Mouse (Mus musculus): ENCODE results near the gene Rnf113a1. TPM values are rescaled to one million over a fixed set of nuclear protein-coding genes. Genes with fewer than 3 reads are reported as not detected.
"Not testable (repeated sequence)": the region's sequence is repeated elsewhere in the genome, so short reads cannot be mapped to it uniquely, and the experiment has no call there.

Rnf113a1 gene
- 9.4 and 11.4 TPM in 2 replicates for polyA plus RNA-seq (2016; fragmentation: Nextera tagmentation; extraction: Ambion mirVana)

DNA sequence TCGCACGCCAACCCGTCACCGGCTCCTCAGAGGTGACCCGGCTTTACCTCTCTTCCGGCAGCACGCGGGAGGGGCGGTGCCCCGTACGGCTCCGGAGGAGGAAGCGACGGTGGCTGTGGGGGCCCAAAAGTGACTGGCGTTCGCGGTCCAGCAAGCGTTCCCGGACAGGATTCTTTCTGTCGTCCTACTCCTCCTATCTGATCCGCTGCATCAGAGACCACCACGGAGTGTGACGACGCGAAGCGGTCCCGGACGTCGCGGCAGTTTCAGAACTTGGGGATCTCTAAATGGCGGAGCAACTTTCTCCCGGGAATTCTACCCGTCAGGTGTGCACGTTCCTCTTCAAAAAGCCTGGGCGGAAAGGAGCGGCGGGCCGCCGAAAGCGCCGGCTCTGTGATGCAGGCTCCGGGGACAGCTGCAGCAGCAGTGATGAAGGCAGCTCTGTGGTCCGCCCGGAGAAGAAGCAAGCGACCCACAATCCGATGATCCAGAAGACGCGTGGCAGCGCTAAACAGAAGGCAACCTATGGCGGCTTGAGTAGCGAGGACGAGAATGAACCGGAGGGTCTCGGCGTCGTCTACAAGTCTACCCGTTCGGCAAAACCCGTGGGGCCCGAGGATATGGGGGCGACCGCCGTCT lies at the start of gene Rnf113a1, which contains the start of gene Ndufa1:
TSS of gene Rnf113a1 (plus strand) at position 141 of the 639 bp plus-strand sequence.
TSS of gene Ndufa1 (minus strand) at position 59 of the 639 bp plus-strand sequence.
- peak; percentile 80 for DNase-seq (ENCODE audit: low spot score)
- Histone ChIP-seq H3K27ac (peak within 1 kb of the TSS; percentile 81), H3K27me3 (ENCODE audit: low read depth, poor library complexity, severe bottlenecking) (no peaks in the 10 kb centered on the region), H3K4me1 (no peaks in the 10 kb centered on the region), H3K9me3 (replicated peaks) (no peaks in the 10 kb centered on the region), H3K36me3 (0 out of 2 replicates have a peak, but pooled peaks cover 5% of the 10 kb centered on the region), H3K4me3 (peak within 1 kb of the TSS; percentile 63)
- WGBS: 11% methylated on average over 63 of the region's 63 CpGs

DNA sequence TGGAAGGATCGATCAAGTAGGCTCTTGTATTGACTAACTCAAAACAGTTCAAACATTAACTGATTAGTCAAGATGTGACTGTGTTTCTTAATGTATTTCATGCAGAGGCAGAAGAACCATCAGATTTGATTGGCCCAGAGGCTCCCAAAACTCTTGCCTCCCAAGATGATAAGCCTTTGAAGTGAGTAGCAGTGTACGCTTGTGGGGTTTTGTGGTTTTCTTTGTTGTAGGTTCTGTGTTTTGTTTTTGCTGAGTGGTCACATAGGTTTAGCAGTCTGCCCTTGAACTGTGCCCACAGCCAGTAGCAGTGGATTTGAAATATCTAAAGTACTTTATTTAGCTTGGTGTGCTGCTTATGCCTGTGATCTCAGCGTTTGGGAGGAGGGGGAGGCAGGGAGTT lies 49.3 kb upstream of the Rnf113a1 start:
- Histone ChIP-seq H3K4me1 (no peaks in the 10 kb centered on the region), H3K36me3 (peaks cover 66% of the 10 kb centered on the region), H3K27ac (no peak overlapping the region), H3K4me3 (no peak overlapping the region), H3K9me3 (replicated peaks) (no peaks in the 10 kb centered on the region), H3K27me3 (ENCODE audit: low read depth, poor library complexity, severe bottlenecking) (no peaks in the 10 kb centered on the region)
- no peak for DNase-seq (ENCODE audit: low spot score)
- 91% methylated on average over 3 of the region's 3 CpGs for WGBS

DNA sequence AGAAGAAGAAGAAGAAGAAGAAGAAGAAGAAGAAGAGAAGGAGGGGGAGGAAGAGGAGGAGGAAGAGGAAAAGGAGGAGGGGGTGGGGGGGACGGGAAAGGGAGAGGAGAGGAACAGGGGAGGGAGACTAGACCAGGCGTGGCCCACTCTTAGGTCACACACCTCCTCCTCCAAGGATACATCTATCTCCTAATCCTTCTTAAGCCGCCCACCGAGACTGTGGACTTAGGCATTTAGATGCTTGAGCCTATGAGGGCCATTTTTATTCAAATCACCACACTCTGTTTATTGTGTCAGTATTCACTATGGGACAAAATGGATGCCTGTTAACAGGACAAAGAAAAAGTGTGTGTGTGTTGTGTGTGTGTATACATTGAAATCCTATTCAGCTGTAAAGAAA lies 46.5 kb upstream of the Rnf113a1 start:
- 72% methylated on average over 2 of the region's 4 CpGs for WGBS
- not testable (repeated sequence) for H3K9me3 ChIP-seq (replicated peaks); H3K27me3 ChIP-seq (ENCODE audit: low read depth, poor library complexity, severe bottlenecking); H3K27ac ChIP-seq; H3K4me1 ChIP-seq; DNase-seq (ENCODE audit: low spot score); H3K4me3 ChIP-seq
- peaks cover 55% of the 10 kb centered on the region for H3K36me3 ChIP-seq

DNA sequence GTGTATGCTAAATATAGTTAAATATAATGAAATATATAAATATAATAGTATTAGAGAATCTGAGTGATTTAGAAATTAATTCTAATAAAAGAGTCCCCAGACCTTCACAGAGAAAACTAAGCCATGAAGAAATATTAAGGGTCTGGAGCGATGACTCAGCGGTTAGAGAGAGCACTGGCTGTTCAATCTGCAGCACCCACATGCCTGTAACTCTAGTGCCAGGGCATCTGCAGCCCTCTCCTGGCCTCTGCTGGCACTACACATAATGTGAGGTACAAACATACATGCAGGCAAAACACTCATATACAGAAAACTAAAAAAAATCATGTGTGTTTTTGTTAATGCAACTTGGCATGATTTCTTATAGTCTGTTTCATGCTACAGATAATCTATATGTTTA lies 46.1 kb upstream of the Rnf113a1 start:
- 95% methylated on average over 2 of the region's 2 CpGs for WGBS
- DNase-seq (ENCODE audit: low spot score): no peak

DNA sequence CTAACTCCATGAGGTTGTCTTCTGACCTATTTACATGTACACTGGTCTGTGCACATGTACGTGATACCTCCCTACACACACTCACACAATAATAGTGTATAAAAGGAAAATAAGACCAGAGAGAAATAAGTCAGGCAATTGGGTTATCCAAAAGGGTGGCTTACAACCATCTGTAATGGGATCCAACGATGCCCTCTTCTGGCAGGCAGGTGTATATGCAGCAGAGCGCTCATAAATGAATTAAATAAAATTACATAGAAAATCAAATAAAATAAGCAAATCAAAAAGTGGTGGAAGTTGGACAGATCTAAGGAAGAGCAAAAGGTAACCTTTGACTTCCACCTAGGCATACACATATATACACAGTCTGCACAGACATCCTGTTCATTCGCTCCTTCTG lies 33.2 kb upstream of the Rnf113a1 start:
- Histone ChIP-seq H3K36me3 (peaks cover 19% of the 10 kb centered on the region), H3K4me3 (no peak overlapping the region), H3K9me3 (replicated peaks) (no peaks in the 10 kb centered on the region), H3K4me1 (no peaks in the 10 kb centered on the region), H3K27ac (no peak overlapping the region), H3K27me3 (ENCODE audit: low read depth, poor library complexity, severe bottlenecking) (no peaks in the 10 kb centered on the region)
- 61% methylated on average over 4 of the region's 4 CpGs for WGBS
- no peak for DNase-seq (ENCODE audit: low spot score)

More for the DNA sequence above, 46.1 kb upstream of the Rnf113a1 start:
- Histone ChIP-seq H3K4me3 (no peak overlapping the region), H3K4me1 (no peaks in the 10 kb centered on the region), H3K27me3 (ENCODE audit: low read depth, poor library complexity, severe bottlenecking) (no peaks in the 10 kb centered on the region), H3K36me3 (peaks cover 55% of the 10 kb centered on the region), H3K27ac (no peak overlapping the region), H3K9me3 (replicated peaks) (no peaks in the 10 kb centered on the region)

DNA sequence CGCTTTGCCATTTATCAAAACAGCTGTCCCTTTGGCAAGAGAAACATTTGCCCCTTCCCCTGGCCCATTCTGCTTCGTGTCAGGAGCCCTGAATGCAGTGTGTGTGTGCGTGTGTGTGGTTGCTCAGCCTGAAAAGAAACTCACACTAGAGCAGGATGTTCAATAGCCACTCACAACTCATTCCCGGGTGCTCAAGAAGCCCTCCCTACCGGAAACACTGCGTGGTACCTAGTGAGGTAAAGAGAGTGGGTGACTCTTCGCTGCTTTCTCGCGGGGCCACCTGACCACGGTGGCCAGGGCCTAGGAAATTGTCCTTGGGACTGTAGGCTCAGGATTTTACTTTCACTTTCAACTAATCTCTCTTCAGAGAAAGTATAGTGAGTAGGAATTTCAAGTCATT lies 29.9 kb upstream of the Rnf113a1 start:
- H3K27me3 ChIP-seq (ENCODE audit: low read depth, poor library complexity, severe bottlenecking): peaks cover 5% of the 10 kb centered on the region; the same call in 1 of the 2 replicates
- no peaks in the 10 kb centered on the region for H3K4me1 ChIP-seq
- H3K4me3 ChIP-seq: no peak overlapping the region
- H3K36me3 ChIP-seq: no peaks in the 10 kb centered on the region
- 86% methylated on average over 10 of the region's 10 CpGs for WGBS
- no peak overlapping the region for H3K27ac ChIP-seq
- no peak for DNase-seq (ENCODE audit: low spot score)
- no peaks in the 10 kb centered on the region for H3K9me3 ChIP-seq (replicated peaks)

DNA sequence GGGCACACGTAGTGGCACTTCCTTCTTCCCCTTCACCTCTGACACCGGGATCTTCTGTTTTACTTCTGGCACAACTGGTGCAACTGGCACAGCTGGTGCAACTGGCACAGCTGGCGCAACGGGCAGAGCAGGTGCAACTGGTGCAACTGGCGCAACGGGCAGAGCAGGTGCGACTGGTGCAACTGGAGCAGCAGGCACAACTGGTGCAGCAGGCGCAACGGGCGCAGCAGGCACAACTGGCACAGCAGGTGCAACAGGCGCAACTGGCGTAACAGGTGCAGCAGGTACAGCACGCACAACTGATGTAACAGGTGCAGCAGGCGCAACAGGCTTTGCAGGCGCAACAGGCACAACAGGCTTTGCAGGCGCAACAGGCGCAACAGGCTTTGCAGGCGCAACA lies 27.9 kb upstream of the Rnf113a1 start:
- 72% methylated on average over 18 of the region's 18 CpGs for WGBS
- Histone ChIP-seq H3K27ac (no peak overlapping the region), H3K9me3 (replicated peaks) (no peaks in the 10 kb centered on the region), H3K4me3 (no peak overlapping the region), H3K4me1 (no peaks in the 10 kb centered on the region), H3K36me3 (no peaks in the 10 kb centered on the region), H3K27me3 (ENCODE audit: low read depth, poor library complexity, severe bottlenecking) (peaks cover 5% of the 10 kb centered on the region; the same call in 1 of the 2 replicates)
- DNase-seq (ENCODE audit: low spot score): no peak

DNA sequence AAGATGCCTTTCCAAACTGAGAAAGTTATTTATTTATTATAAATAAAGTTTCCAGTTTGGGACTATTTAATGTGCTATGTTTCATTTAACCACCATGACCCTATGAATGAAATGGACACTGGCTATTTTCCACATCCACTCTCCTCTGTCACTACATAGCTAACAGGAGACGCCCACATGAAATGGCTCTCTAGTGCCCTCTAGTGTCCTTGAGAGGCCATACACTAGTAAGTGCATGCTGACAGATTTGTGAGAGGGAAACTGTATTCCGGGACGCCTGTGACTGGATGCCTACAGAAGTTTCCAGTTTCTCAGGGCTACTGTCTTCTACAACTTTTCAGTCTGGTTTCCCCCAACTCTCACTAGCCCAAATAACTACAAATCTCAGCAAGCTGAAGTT lies 24.0 kb upstream of the Rnf113a1 start:
- Histone ChIP-seq H3K27ac (no peak overlapping the region), H3K36me3 (no peaks in the 10 kb centered on the region), H3K27me3 (ENCODE audit: low read depth, poor library complexity, severe bottlenecking) (peaks cover 5% of the 10 kb centered on the region; the same call in 1 of the 2 replicates), H3K4me1 (no peaks in the 10 kb centered on the region), H3K4me3 (no peak overlapping the region), H3K9me3 (replicated peaks) (no peaks in the 10 kb centered on the region)
- 29% methylated on average over 3 of the region's 3 CpGs for WGBS
- no peak for DNase-seq (ENCODE audit: low spot score)

DNA sequence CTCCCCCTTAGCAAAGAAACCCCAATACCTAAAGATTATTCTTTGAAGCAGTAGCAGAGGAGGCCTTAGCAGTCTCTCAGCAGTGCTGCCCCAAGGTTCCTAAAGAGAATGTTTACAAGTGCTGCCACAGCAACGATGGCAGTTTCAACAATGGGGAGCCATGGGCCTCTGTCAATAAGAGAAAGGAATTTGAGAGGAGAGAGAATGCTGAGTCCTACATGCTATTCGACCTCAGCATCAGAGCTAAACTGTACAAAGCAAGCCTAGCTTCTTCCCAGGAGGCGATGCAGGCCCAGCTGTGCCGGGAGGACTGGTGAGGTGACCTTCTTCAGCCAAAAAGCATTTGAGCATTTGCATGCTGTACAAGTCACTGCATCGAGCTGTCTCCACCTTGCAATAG lies 22.3 kb upstream of the Rnf113a1 start, which contains the start of gene Akap14:
TSS of gene Akap14 (minus strand) at position 101 of the 400 bp plus-strand sequence.
- Histone ChIP-seq H3K27me3 (ENCODE audit: low read depth, poor library complexity, severe bottlenecking) (no peaks in the 10 kb centered on the region), H3K27ac (no peak within 1 kb of the TSS), H3K4me1 (no peaks in the 10 kb centered on the region), H3K9me3 (replicated peaks) (no peaks in the 10 kb centered on the region), H3K4me3 (no peak within 1 kb of the TSS), H3K36me3 (no peaks in the 10 kb centered on the region)
- 54% methylated on average over 5 of the region's 5 CpGs for WGBS
- DNase-seq (ENCODE audit: low spot score): no peak

DNA sequence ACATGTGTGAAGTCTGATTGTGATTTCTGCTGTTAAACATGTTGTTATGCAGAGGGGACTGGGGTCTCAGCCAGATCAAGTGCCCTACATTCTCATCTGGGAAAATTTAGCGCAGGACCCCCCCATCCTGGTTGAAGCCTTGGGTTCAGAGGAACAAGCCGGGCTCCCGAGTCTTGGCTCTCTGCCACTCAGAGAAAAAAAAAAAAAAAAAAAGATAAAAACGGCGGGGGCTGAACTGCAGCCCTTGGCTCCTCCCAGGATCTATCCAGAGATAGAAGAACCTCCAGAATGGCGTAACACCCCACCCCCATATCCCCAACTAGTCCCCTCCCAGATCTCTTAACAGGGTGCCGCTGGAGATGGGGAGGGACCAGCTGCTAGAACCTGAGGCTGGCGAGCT lies 6.6 kb upstream of the Rnf113a1 start:
- H3K27ac ChIP-seq; DNase-seq (ENCODE audit: low spot score); H3K4me1 ChIP-seq; H3K4me3 ChIP-seq; H3K9me3 ChIP-seq (replicated peaks); H3K27me3 ChIP-seq (ENCODE audit: low read depth, poor library complexity, severe bottlenecking); H3K36me3 ChIP-seq: not testable (repeated sequence)
- 77% methylated on average over 8 of the region's 8 CpGs for WGBS

DNA sequence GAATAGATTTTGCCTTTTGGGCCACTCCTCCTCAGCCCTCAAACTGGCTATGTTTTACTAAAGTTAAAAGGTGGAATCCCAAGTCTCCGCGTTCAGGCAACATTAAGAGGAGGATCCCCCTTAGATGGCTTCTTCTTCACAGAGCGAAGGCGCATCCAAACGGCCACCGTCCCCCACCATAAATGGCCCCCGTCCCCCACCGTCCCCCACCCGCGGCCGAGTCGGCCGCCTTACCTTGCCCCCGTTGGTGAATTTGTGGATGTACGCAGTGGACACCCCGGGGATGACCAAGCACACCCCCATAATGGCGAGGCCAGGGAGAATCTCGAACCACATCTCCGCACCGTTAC lies 315 bp upstream of the Rnf113a1 start:
- Histone ChIP-seq H3K9me3 (replicated peaks) (no peaks in the 10 kb centered on the region), H3K27me3 (ENCODE audit: low read depth, poor library complexity, severe bottlenecking) (no peaks in the 10 kb centered on the region), H3K27ac (peak overlapping the region; percentile 81), H3K4me3 (peak overlapping the region; percentile 63), H3K36me3 (0 out of 2 replicates have a peak, but pooled peaks cover 5% of the 10 kb centered on the region), H3K4me1 (no peaks in the 10 kb centered on the region)
- DNase-seq (ENCODE audit: low spot score): no peak
- 17% methylated on average over 18 of the region's 20 CpGs for WGBS

DNA sequence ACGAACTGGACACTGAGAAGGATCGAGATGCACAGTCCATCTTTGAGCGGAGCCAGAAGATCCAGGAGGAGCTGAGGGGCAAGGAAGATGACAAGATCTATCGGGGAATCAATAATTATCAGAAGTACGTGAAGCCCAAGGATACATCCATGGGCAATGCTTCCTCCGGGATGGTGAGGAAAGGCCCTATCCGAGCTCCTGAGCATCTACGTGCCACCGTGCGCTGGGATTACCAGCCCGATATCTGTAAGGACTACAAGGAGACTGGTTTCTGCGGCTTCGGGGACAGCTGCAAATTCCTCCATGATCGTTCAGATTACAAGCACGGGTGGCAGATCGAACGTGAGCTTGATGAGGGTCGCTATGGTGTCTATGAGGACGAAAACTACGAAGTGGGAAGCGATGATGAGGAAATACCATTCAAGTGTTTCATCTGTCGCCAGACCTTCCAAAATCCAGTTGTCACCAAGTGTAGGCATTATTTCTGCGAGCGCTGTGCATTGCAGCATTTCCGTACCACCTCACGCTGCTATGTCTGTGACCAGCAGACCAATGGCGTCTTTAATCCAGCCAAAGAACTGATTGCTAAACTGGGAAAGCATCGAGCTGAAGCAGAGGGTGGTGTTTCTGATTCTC lies 817 bp downstream of the Rnf113a1 start:
- DNase-seq (ENCODE audit: low spot score): no peak
- 25% methylated on average over 28 of the region's 28 CpGs for WGBS
- H3K27ac ChIP-seq: peak overlapping the region; percentile 81

DNA sequence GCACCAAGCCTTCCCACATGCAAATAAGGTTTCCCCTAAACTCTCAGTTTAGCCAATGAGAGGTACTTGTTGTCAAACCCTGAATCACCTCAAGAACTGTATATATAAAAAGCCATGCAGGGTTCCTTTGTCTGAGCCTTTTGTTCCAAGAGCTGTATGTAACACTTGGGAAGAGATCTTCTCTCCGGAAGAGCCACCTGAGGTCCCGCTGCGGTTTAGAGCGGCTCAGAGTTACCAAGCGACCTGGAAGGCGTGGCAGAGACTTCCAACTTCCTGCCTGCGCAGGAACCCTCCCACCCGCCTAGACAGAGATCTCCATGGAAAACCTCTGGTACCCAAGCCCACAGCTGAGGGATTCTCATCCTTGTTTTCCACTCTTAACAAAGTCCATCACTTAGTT lies 7.6 kb downstream of the Rnf113a1 start:
- 60% methylated on average over 8 of the region's 8 CpGs for WGBS
- no peaks in the 10 kb centered on the region for H3K9me3 ChIP-seq (replicated peaks)
- no peaks in the 10 kb centered on the region for H3K4me1 ChIP-seq
- no peak for DNase-seq (ENCODE audit: low spot score)
- no peak overlapping the region for H3K27ac ChIP-seq
- H3K4me3 ChIP-seq: no peak overlapping the region
- H3K27me3 ChIP-seq (ENCODE audit: low read depth, poor library complexity, severe bottlenecking): no peaks in the 10 kb centered on the region
- no peaks in the 10 kb centered on the region for H3K36me3 ChIP-seq

More for the DNA sequence above, 817 bp downstream of the Rnf113a1 start:
- no peaks in the 10 kb centered on the region for H3K4me1 ChIP-seq
- no peaks in the 10 kb centered on the region for H3K9me3 ChIP-seq (replicated peaks)
- H3K4me3 ChIP-seq: peak overlapping the region; percentile 63
- no peaks in the 10 kb centered on the region for H3K27me3 ChIP-seq (ENCODE audit: low read depth, poor library complexity, severe bottlenecking)
- H3K36me3 ChIP-seq: 0 out of 2 replicates have a peak, but pooled peaks cover 5% of the 10 kb centered on the region

Measured in limb, embryonic 10.5 days (tissue).